Mouse (Mus musculus) heart, adult 2 months (tissue): ENCODE data around the gene Senp3. TPM values are rescaled to one million over a fixed set of nuclear protein-coding genes. Genes with fewer than 3 reads are reported as not detected.

Experiments
- DNase-seq, 2 experiments: peaks; one replicate each; pipeline ENCODE4 v3.0.0; 2021
- H3K27ac ChIP-seq: fragments of 200-600 bp; 2 replicates; pipeline ENCODE4 v1.8.1; 2022
- H3K27me3 ChIP-seq: fragments of 200-500 bp; 2 replicates; pipeline ENCODE4 v1.6.1; 2012; ENCODE audit warnings: mild to moderate bottlenecking, low read length, inconsistent platforms, mixed read lengths; ENCODE audit not compliant: control insufficient read depth, insufficient read depth
- H3K36me3 ChIP-seq: fragments of 200-500 bp; 2 replicates; pipeline ENCODE4 v1.6.1; 2012; ENCODE audit warnings: low read length, inconsistent platforms; ENCODE audit not compliant: control insufficient read depth, insufficient read depth
- H3K4me1 ChIP-seq: fragments of 200-500 bp; 2 replicates; pipeline ENCODE4 v1.6.1; 2011; ENCODE audit warnings: low read length; ENCODE audit not compliant: control insufficient read depth, insufficient read depth
- H3K4me3 ChIP-seq: fragments of 200-600 bp; 2 replicates; pipeline ENCODE4 v1.8.1; 2022
- H3K79me2 ChIP-seq: fragments of 200-500 bp; replicated peaks from 2 replicates; pipeline ENCODE4 v1.6.1; 2012; ENCODE audit warnings: mild to moderate bottlenecking, inconsistent platforms, low read length, moderate library complexity, mixed read lengths; ENCODE audit not compliant: control insufficient read depth, insufficient read depth
- H3K9ac ChIP-seq: fragments of 200-500 bp; 2 replicates; pipeline ENCODE4 v1.6.1; 2012; ENCODE audit warnings: low read depth, mild to moderate bottlenecking, control low read depth, inconsistent platforms, low read length, mixed read lengths
- CTCF ChIP-seq: fragments of 200-600 bp; IDR thresholded peaks from 2 replicates; pipeline ENCODE4 v1.8.1; 2022; ENCODE audit warnings: antibody characterized with exemption, mild to moderate bottlenecking, moderate library complexity
- EP300 ChIP-seq: fragments of 200-500 bp; IDR thresholded peaks from 2 replicates; pipeline ENCODE4 v1.6.1; 2011; ENCODE audit warnings: low read depth, low read length, control low read depth; ENCODE audit not compliant: insufficient read depth
- POLR2A ChIP-seq: fragments of 200-500 bp; IDR thresholded peaks from 2 replicates; pipeline ENCODE4 v1.6.1; 2011; ENCODE audit warnings: mild to moderate bottlenecking, low read depth, low read length, control low read depth; ENCODE audit not compliant: insufficient read depth
- WGBS: fragments of 180-500 bp; shearing (Covaris S2); methylation state at CpG from one replicate; pipeline ENCODE4 v1.1.7; 2018; 5-methylcytosine and 5-hydroxymethylcytosine counted together
- intact Hi-C: fragments of 180-260 bp; cut with DNase I; formaldehyde crosslinking; loops from one replicate; pipeline ENCODE4 v1.15.1; 2025
- polyA plus RNA-seq: library from polyadenylated mRNA; depleted of rRNA; stranded (reverse); fragments of >200 nt; gene quantifications from 2 replicates; pipeline ENCODE4 v1.2.3, GENCODE M21; 2012
- total RNA-seq, 2 experiments: library from RNA; stranded (reverse); gene quantifications; 2 replicates each; pipeline ENCODE4 v1.2.3; 2021

Senp3 gene
- total and polyA plus RNA-seq, 3 experiments, result 31.1 to 35.1 (median 33.2) TPM

DNA sequence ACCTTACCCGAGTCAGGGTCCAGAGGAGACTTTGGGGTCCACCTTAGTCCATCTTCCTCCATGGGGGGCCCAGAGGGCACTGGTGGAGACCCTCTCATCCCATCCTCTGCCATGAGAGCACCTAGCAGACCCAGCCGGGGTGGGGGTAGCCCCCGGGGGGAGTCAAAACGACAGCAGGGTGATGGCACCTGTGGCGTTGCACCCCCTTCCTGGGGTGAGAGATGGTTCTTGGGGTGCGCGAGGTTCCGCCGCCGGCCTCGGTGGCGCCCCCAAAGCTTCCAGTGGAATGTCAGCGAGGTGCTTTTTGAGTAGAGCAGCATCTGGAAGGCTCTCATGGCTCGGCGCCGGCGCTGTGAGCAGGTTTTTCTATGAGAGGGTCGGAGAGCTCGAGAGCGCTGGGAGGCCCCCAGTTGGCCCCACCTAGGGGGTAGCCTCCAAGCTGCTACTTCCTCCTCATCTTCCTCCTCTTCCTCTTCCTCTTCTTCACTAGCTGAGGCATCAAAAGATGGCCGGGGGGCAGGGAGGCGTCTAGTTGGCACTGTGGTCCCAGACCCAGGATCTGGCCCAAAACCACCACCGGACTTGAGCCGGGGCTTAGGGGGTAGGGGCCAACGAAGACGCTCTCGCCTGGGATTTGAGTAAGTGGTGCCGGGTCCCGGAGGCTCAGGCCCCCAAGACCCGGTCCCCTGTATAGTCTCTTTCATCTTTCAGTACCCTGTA is 1.6 kb downstream of the Senp3 start:
- Histone ChIP-seq H3K79me2 (no peaks in the 10 kb centered on the region), H3K27me3 (no peaks in the 10 kb centered on the region), H3K4me3 (no peak overlapping the region), H3K9ac (no peak overlapping the region), H3K4me1 (peaks cover 9% of the 10 kb centered on the region), H3K27ac (no peak overlapping the region), H3K36me3 (no peaks in the 10 kb centered on the region)
- intact Hi-C loops, result loop anchor here (5.0 kb wide), 1 partner anchor 98 kb away; the partner anchor contains the start of genes Trp53 and Wrap53
- TF ChIP-seq POLR2A, result no peak
- no peak for TF ChIP-seq EP300
- TF ChIP-seq CTCF, result no peak
- WGBS, result 87% methylated on average over 30 of the region's 30 CpGs
- DNase-seq, result no peak

DNA sequence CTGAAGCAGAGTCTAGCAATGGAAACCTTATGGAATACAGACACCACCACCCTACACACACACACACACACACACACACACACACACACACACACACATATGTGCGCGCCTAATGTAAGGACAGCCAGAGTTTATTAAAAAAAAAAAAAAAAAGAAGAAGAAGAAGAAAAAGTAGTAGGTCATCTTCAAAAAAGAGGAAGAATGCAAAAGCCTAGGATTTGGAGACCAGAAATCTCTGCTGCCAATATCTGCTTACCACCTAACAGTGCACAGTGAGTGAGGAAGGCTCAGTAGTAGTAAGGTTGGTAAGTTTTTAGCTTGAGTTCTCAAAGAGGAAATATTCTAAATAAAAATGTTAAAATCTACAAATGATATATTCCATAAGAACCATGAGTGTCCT is 2.7 kb downstream of the Senp3 start:
- peaks cover 4% of the 10 kb centered on the region for H3K4me1 ChIP-seq
- H3K4me3 ChIP-seq, result no peak overlapping the region
- no peaks in the 10 kb centered on the region for H3K27me3 ChIP-seq
- H3K27ac ChIP-seq, result no peak overlapping the region
- no peak overlapping the region for H3K9ac ChIP-seq
- no peaks in the 10 kb centered on the region for H3K36me3 ChIP-seq
- 85% methylated on average over 2 of the region's 2 CpGs for WGBS
- H3K79me2 ChIP-seq, result no peaks in the 10 kb centered on the region
- TF ChIP-seq EP300 (no peak), POLR2A (no peak), CTCF (no peak)
- intact Hi-C loops, result no loop called here
- DNase-seq, result no peak

DNA sequence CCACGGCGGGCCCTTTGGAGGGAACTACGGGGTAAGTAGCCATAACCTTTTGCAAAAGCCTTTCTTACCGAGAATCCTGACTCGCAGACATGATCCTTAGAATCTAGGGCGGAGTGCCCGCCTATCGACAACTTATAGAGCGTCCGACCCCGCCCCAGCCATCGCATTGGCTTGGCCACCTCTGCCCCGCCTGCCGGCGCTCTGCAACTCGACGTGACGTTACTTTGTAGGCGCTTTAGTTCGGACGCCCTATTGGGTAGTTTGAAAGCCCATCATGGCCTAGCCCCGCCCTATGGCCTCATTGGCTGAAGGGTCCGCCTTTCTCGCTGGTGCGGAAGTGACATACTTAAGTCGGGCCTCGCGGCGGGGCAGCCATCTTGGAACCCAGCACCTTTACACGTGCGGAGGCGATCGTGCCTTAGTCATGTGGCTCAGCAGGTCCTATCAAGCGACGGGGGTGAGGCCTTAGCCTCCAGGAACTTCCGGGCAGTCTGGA is 9.6 kb downstream of the Senp3 start, which contains the start of gene Eif4a1:
Gene Eif4a1, minus strand, starts transcription at position 213 of the 496 bp plus-strand sequence.
- Histone ChIP-seq H3K79me2 (no peaks in the 10 kb centered on the region), H3K4me1 (peaks cover 5% of the 10 kb centered on the region), H3K27ac (peak within 1 kb of the TSS; percentile 95), H3K36me3 (peaks cover 18% of the 10 kb centered on the region), H3K27me3 (no peaks in the 10 kb centered on the region), H3K9ac (peak within 1 kb of the TSS; percentile 92), H3K4me3 (peak within 1 kb of the TSS; percentile 85)
- TF ChIP-seq EP300, result peak; percentile 43
- peak; percentile 99 for TF ChIP-seq POLR2A
- TF ChIP-seq CTCF, result 0 out of 2 replicates have a peak, but pooled peaks have one; percentile 13
- peak; percentile 100 for DNase-seq
- WGBS, result under 1% methylated on average over 36 of the region's 36 CpGs
- intact Hi-C loops, result loop anchor here (1.0 kb wide), 1 partner anchor 9 kb away; no protein-coding TSS in a partner anchor

DNA sequence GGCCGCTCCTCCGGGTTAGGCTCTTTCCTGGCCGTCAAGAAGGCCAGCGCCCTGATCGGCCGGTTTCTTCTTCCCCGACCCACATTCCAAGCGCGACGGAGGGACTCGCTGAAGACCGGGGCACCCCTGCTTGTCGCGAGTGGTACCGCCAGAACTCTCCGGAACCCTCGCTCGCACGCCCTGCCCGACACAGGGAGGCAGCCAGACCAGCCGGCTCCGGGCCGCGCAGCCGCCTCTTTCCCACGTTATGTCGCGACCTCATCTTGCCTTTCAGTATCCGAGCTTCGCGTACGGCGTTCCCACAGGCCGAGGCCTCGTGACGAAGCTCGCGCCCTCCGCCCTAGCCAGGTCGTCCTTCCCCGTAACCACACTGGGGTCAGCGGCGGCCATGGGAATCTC is 10.2 kb downstream of the Senp3 start:
- Histone ChIP-seq H3K27me3 (no peaks in the 10 kb centered on the region), H3K4me1 (peaks cover 5% of the 10 kb centered on the region), H3K79me2 (no peaks in the 10 kb centered on the region), H3K27ac (peak overlapping the region; percentile 95), H3K36me3 (peaks cover 18% of the 10 kb centered on the region), H3K4me3 (peak overlapping the region; percentile 85), H3K9ac (peak overlapping the region; percentile 92)
- WGBS, result under 1% methylated on average over 43 of the region's 43 CpGs
- DNase-seq, result no peak
- intact Hi-C loops, result loop anchor here (1.0 kb wide), 1 partner anchor 10 kb away; no protein-coding TSS in a partner anchor
- TF ChIP-seq CTCF (no peak), EP300 (no peak), POLR2A (no peak)

DNA sequence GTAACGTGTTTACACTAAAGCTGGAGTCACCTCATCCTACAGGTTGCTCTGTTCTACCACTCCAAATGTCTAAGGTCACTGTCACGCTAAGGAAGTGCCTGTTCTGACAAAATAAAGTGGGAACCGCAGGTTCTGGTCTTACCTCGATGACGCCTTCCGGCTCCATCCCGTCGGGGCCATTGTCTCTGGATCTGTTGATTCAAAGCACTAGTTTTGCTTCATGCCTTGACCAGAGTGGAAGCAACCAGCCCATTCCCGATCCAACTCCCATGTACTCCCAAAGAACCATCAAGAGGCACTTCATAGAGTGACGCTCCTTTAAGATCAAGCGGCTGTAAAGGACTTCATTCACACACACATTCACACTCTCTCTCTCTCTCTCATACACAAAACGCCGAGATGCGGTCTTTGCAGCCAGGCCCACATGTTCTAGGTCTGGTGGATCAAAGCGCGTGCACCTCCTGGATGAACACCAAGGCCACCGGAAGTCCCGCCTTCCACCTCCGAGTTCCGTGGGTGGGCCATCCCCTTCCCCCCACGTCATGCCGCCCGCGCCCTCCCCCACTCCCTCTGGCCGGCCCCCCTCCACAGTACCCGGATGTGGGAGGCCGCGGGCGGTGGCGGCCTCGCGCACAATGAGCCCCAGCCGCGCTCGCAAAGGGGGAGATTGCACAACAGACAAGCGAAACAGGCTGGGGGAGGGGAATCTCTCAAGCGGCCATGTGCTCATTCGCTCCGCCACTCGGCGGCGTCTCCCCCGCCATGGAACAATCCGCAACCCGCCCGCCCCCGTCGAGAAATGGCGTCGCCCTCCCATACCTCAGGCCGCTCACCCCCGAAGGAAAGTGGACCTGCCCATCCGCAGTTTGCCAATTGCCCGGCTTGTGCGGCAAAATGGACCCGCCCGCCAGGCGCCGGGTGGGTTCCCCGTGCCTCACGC is 10.8 kb downstream of the Senp3 start:
- 1% methylated on average over 61 of the region's 61 CpGs for WGBS
- peak; percentile 95 to 96 for DNase-seq
- H3K27ac ChIP-seq, result peak overlapping the region; percentile 95
- H3K27me3 ChIP-seq, result no peaks in the 10 kb centered on the region
- peaks cover 5% of the 10 kb centered on the region for H3K4me1 ChIP-seq
- intact Hi-C loops, result no loop called here
- no peaks in the 10 kb centered on the region for H3K79me2 ChIP-seq
- TF ChIP-seq EP300 (peak; percentile 71), CTCF (no peak), POLR2A (peak; percentile 42)
- H3K4me3 ChIP-seq, result peak overlapping the region; percentile 85
- peak overlapping the region; percentile 92 for H3K9ac ChIP-seq
- H3K36me3 ChIP-seq, result peaks cover 18% of the 10 kb centered on the region
